Mouse (Mus musculus): ENCODE results near the gene Gpr183. TPM values are rescaled to one million over a fixed set of nuclear protein-coding genes. Genes with fewer than 3 reads are reported as not detected.

Gpr183 gene
- polyA plus RNA-seq (2015; fragmentation: Nextera tagmentation; extraction: Ambion mirVana) = 1.5 and 1.6 TPM in 2 replicates

DNA sequence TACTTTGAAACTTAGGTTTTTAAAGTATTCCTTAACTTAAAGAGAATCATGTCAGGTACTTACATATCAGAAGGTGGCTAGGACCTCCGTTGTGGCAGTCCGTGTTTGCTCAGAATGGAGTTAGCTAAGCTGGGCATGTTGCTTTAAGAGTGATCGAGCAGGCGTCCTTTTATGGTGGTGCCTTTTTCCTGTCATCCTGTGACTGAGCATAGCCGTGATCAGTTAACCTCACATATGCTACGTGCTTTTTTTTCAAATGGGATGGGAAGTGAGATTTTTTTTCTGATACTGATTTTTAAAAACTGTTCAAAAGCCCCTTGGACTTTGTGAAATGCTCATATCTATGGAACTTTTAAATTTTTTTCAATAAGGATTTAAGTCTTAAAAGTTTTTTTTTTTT is at the start of gene Gpr183:
Gene Gpr183, minus strand, starts transcription at position 206 of the 400 bp plus-strand sequence.
- Histone ChIP-seq H3K4me1 (replicated peaks) (peaks cover 11% of the 10 kb centered on the region), H3K27ac (replicated peaks) (no peak within 1 kb of the TSS), H3K27me3 (no peaks in the 10 kb centered on the region), H3K36me3 (no peaks in the 10 kb centered on the region), H3K4me3 (no peak within 1 kb of the TSS), H3K4me2 (no peak within 1 kb of the TSS), H3K9me3 (no peaks in the 10 kb centered on the region), H3K9ac (no peak within 1 kb of the TSS)
- no peak for ATAC-seq (ENCODE audit: low read depth)
- WGBS = 58% methylated on average over 6 of the region's 6 CpGs

DNA sequence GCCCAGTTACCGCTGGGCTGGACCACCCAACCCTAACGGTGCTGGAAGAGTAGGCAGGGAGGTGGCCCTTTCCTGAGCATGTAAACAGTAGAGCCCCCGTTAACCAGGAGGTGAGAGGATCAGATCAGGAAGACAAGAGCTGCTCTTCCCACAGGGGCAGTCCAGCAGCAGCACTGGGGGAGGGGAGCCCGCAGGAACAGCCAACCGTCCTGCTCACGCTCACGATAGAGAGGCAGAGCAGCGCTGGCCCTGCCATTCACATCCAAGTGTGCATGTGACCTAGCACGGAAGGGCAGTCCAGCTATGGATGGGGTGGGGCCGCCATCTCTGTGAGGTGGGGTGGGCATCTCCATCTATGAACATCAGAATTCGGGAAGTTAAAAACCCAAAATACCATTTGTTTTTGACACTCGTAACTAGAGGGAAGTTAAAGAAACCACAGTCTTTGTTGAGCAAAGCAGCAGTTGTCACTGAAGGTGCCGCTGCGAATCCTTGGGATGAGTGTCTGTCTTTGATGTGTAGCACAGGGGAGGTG is 48.5 kb upstream of the Gpr183 start:
- ATAC-seq (ENCODE audit: low read depth) = no peak
- H3K4me3 ChIP-seq = no peak overlapping the region
- 85% methylated on average over 14 of the region's 14 CpGs for WGBS
- H3K9ac ChIP-seq = no peak overlapping the region
- no peak overlapping the region for H3K4me2 ChIP-seq
- no peaks in the 10 kb centered on the region for H3K9me3 ChIP-seq
- peaks cover 42% of the 10 kb centered on the region for H3K36me3 ChIP-seq
- H3K27ac ChIP-seq (replicated peaks) = no peak overlapping the region
- H3K27me3 ChIP-seq = no peaks in the 10 kb centered on the region
- H3K4me1 ChIP-seq (replicated peaks) = no peaks in the 10 kb centered on the region

DNA sequence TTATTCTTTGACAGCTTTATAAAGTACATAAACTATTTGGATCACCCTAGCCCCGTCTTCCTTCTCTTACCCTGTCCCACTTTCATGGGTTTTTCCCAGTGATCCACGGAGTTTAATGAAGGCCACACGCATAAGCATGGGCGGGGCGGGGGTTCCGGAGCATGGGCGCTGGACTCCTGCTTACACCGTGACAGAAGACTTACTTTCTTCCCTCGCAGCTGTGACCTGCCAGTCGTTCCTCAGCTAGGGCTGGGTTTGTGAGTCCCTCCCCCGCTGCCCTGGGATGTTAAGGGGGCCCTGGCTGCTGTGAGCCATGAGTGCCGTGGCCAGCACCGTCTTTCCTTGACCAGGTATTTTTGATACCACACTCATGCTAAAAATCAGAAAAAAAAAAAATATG is 47.8 kb upstream of the Gpr183 start:
- H3K36me3 ChIP-seq = peaks cover 42% of the 10 kb centered on the region
- 82% methylated on average over 13 of the region's 13 CpGs for WGBS
- H3K4me3 ChIP-seq = no peak overlapping the region
- H3K9me3 ChIP-seq = no peaks in the 10 kb centered on the region
- H3K4me1 ChIP-seq (replicated peaks) = no peaks in the 10 kb centered on the region
- no peak for ATAC-seq (ENCODE audit: low read depth)
- H3K4me2 ChIP-seq = no peak overlapping the region
- no peaks in the 10 kb centered on the region for H3K27me3 ChIP-seq
- no peak overlapping the region for H3K9ac ChIP-seq
- H3K27ac ChIP-seq (replicated peaks) = no peak overlapping the region

DNA sequence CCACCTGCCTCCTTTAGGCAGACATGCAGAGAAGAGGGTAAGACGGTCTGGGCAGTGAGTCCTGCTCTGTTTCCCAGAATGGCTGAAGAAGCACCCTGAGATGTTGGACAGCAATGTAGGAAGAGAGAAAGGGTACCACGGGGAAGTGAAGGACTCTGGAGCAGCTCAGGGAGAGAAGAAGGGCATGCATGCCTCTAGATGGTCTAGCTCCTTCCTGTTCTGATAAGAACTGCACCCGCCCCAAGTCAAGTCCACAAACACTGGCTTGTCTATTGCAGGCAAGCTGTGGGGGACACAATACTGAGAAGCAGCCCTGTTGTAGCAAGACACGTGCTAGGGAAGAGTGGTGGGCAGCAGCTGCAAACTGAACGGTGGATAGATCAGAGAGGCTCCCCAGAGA is 47.2 kb upstream of the Gpr183 start:
- WGBS = 75% methylated on average over 5 of the region's 5 CpGs
- no peaks in the 10 kb centered on the region for H3K27me3 ChIP-seq
- H3K4me1 ChIP-seq (replicated peaks) = no peaks in the 10 kb centered on the region
- no peak for ATAC-seq (ENCODE audit: low read depth)
- no peak overlapping the region for H3K9ac ChIP-seq
- no peaks in the 10 kb centered on the region for H3K9me3 ChIP-seq
- peaks cover 42% of the 10 kb centered on the region for H3K36me3 ChIP-seq
- no peak overlapping the region for H3K4me3 ChIP-seq
- no peak overlapping the region for H3K27ac ChIP-seq (replicated peaks)
- H3K4me2 ChIP-seq = no peak overlapping the region

DNA sequence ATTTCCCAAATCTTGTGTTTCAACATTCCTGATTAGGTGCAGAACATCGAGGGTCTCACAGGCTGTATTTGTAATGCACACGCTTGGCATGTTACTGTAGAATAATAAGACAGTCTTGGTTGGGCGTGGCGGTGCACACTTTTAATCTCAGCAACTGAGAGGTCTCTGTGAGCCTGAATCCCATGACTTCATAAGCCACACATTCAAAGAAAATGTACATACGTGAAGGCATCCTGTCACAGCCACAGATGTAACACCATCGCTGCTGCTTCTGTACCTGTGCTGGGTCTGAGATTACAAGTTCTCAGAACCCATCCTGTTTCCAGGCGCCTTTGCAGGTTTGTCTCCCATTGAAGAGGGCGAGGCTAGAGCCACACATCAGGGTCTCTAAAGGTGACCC is 46.8 kb upstream of the Gpr183 start:
- H3K4me2 ChIP-seq = no peak overlapping the region
- H3K9ac ChIP-seq = no peak overlapping the region
- ATAC-seq (ENCODE audit: low read depth) = no peak
- no peaks in the 10 kb centered on the region for H3K4me1 ChIP-seq (replicated peaks)
- peaks cover 42% of the 10 kb centered on the region for H3K36me3 ChIP-seq
- H3K27ac ChIP-seq (replicated peaks) = no peak overlapping the region
- no peak overlapping the region for H3K4me3 ChIP-seq
- 97% methylated on average over 8 of the region's 8 CpGs for WGBS
- no peaks in the 10 kb centered on the region for H3K27me3 ChIP-seq
- no peaks in the 10 kb centered on the region for H3K9me3 ChIP-seq

DNA sequence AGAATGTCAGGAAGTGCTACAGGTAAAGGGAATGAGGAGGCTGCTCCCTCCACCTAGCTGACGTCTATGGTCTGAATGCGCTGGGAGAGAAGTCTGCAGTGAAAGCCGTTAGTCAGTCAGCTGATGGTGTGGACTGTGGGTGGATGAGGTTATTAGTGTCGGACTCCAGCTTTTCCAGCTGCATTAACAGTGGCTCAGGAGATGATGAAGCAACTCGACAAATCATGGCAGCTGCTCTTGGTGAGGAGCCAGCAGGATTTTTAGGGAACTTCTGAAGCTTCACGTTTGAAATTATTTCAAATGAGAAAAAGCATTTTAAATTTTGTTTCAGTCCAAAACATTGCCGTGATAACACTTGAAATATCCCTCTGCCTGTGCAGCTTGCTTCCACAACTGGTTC is 45.3 kb upstream of the Gpr183 start:
- 84% methylated on average over 7 of the region's 7 CpGs for WGBS
- Histone ChIP-seq H3K4me3 (no peak overlapping the region), H3K9ac (no peak overlapping the region), H3K27me3 (no peaks in the 10 kb centered on the region), H3K4me1 (replicated peaks) (no peaks in the 10 kb centered on the region), H3K27ac (replicated peaks) (no peak overlapping the region), H3K36me3 (peaks cover 37% of the 10 kb centered on the region), H3K4me2 (no peak overlapping the region), H3K9me3 (no peaks in the 10 kb centered on the region)
- no peak for ATAC-seq (ENCODE audit: low read depth)

DNA sequence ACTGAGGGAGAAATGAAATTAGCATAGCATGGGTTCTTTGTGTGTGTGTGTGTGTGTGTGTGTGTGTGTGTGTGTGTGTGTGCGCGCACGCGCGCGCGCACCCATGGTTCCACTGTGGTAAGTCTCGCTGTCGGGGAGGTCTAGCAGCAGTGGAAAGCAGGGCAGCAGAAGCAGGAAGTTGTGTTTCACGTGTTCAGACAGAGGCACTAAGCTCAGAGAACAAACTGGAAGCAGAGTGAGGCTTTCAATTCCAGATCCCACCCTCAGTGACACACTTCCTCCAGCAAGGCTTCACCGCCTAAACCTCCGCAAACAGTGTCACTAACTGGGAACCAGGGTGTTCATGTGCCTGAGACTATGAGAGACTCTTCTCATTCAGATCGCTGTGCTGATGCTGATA is 44.5 kb upstream of the Gpr183 start:
- Histone ChIP-seq H3K4me3 (no peak overlapping the region), H3K9me3 (no peaks in the 10 kb centered on the region), H3K9ac (no peak overlapping the region), H3K27me3 (no peaks in the 10 kb centered on the region), H3K4me2 (no peak overlapping the region), H3K36me3 (peaks cover 35% of the 10 kb centered on the region), H3K27ac (replicated peaks) (no peak overlapping the region), H3K4me1 (replicated peaks) (no peaks in the 10 kb centered on the region)
- WGBS = 93% methylated on average over 13 of the region's 13 CpGs
- no peak for ATAC-seq (ENCODE audit: low read depth)

DNA sequence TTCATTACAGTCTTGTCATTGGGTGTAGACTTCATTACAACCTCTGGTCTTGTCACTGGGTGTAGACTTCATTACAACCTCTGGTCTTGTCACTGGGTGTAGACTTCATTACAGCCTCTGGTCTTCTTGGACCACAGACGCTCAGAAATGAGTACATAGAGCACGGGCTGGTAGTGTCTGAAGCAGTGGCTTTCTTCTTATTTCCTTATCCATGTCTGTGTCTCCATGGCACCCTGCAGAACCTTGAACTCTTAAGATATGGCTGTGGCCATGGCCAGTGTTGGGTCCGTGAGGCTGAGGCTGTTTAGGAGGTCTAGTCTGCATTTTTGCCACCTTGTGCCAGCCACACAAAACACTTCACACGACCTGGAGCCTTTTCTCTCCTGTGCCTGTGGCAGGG is 43.3 kb upstream of the Gpr183 start:
- Histone ChIP-seq H3K36me3 (peaks cover 30% of the 10 kb centered on the region), H3K9ac (no peak overlapping the region), H3K4me2 (no peak overlapping the region), H3K27me3 (no peaks in the 10 kb centered on the region), H3K9me3 (no peaks in the 10 kb centered on the region), H3K4me1 (replicated peaks) (no peaks in the 10 kb centered on the region), H3K4me3 (no peak overlapping the region), H3K27ac (replicated peaks) (no peak overlapping the region)
- 91% methylated on average over 4 of the region's 4 CpGs for WGBS
- ATAC-seq (ENCODE audit: low read depth) = no peak

DNA sequence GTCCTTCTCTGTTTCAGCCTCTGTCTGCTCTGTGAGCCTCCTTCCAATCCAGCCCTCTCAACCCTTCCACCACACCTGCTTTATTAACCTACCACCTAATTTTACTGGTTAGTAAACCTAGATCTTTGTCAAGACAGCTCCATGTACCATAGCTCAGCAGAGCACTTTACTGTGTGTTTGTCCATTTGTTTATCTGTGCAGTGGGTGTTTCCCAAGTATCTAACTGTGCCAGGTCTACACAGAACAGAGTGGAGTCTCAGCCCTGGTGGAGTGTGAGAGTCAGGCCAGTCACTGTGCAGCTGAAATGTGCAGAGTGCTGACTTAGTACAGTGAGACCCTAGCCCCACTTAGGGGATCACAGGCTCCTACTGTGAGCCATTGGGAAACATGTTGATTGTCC is 38.8 kb upstream of the Gpr183 start:
- Histone ChIP-seq H3K36me3 (peaks cover under 1% of the 10 kb centered on the region; the same call in 1 of the 2 replicates), H3K4me2 (no peak overlapping the region), H3K4me3 (no peak overlapping the region), H3K4me1 (replicated peaks) (no peaks in the 10 kb centered on the region), H3K9ac (no peak overlapping the region), H3K27me3 (no peaks in the 10 kb centered on the region), H3K27ac (replicated peaks) (no peak overlapping the region), H3K9me3 (no peaks in the 10 kb centered on the region)
- no peak for ATAC-seq (ENCODE audit: low read depth)

DNA sequence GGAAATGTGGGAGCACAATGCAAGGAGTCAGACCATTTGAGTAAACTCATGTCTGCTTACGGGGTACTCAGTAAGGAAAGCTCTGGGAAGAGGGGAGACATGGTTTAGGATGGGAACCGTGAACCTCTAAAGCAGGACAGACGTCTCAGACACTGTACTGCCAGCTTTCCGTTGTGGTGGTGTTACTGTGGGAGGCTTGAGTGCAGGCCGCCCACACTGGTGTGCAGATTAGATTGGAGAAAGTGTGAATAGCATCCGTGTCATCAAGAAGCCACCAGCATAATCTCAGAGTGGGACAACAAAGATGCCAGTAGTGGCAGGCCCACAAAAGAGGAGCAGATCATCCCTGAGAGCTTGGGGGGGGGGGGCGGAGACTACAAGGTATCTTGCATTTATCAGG is 37.2 kb upstream of the Gpr183 start:
- Histone ChIP-seq H3K9me3 (no peaks in the 10 kb centered on the region), H3K4me1 (replicated peaks) (no peaks in the 10 kb centered on the region), H3K4me3 (no peak overlapping the region), H3K27ac (replicated peaks) (no peak overlapping the region), H3K27me3 (no peaks in the 10 kb centered on the region), H3K4me2 (no peak overlapping the region), H3K9ac (no peak overlapping the region), H3K36me3 (no peaks in the 10 kb centered on the region)
- ATAC-seq (ENCODE audit: low read depth) = no peak
- WGBS = 95% methylated on average over 7 of the region's 7 CpGs

DNA sequence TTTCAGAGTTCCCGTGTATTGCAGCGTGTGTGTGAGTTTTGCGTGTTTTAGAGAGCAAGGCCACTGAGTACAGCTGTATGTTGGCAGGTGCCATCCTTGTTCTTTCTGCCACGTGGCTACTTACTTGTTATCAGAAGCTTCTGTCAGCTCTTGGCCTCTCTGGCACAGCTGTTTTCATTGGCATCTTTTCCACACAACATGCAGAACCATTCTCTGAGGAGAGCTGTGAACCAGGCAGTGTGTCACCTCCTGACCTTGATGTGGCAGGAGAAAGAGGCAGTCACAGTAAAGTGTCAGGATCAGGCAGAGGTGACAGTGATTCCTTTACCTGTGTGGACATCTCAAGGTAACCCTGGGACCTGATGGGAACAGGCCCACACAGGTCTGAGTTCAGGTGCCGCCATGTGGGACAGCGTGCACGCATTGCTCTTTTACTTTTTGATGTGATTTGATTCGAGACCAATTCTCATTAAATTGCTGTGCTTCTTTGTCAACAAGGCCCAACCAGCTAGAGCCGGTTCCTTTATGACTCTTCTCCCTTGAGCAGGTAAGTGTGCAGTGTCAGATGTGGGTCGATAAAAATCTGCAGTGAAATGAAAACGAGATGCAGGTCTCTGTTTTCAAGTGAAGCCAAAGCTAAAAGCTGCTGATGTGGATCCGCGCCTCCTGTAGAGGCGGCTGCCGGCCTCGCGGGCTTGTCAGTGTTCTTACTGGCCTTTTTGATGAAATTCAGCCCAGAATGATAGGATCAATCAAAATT is 35.5 kb upstream of the Gpr183 start:
- H3K4me1 ChIP-seq (replicated peaks) = no peaks in the 10 kb centered on the region
- no peak overlapping the region for H3K4me3 ChIP-seq
- no peak for ATAC-seq (ENCODE audit: low read depth)
- H3K27me3 ChIP-seq = no peaks in the 10 kb centered on the region
- no peak overlapping the region for H3K9ac ChIP-seq
- 92% methylated on average over 17 of the region's 17 CpGs for WGBS
- H3K9me3 ChIP-seq = no peaks in the 10 kb centered on the region
- H3K27ac ChIP-seq (replicated peaks) = no peak overlapping the region
- no peak overlapping the region for H3K4me2 ChIP-seq
- H3K36me3 ChIP-seq = peaks cover 12% of the 10 kb centered on the region; the same call in 1 of the 2 replicates

DNA sequence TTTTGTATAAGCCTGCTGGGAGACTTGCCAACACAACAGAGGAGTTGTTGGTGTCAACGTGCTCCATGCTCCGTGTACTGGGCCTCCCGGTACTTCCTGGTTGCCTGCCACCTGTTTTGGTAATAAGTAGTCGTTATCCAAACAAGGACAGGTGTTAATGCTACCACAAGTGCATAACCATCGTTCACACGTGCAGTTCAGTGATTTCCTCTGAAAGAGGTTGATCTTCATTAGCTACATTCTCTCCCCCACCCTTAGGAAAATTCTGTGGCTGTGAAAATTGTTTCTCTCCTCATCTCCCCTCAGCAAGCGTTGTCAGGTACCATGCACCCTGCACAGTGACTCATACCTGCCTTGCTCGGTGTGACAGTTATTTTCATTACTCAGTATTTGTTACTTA is 34.5 kb upstream of the Gpr183 start:
- Histone ChIP-seq H3K4me3 (no peak overlapping the region), H3K27ac (replicated peaks) (no peak overlapping the region), H3K36me3 (peaks cover 23% of the 10 kb centered on the region), H3K9me3 (no peaks in the 10 kb centered on the region), H3K27me3 (no peaks in the 10 kb centered on the region), H3K9ac (no peak overlapping the region), H3K4me1 (replicated peaks) (no peaks in the 10 kb centered on the region), H3K4me2 (no peak overlapping the region)
- 91% methylated on average over 8 of the region's 8 CpGs for WGBS
- ATAC-seq (ENCODE audit: low read depth) = no peak

DNA sequence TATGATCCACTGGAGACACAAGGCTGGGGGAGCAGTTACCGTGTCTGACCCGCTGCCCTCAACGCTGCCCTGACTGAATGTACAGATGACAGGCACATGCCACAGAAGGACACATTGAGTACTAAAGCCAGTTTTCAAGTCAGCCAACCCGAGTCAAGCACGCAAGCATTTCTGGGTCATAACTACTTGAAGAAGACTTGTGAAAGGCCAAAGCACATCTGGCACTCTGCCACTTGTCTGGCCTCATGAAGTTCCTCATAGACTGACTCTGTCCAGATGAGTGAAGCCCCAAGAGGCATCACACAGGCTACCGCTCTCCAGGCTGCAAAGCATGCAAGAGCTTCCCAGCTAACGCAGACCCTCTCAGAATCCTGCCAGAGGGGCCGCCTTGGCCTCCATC is 31.8 kb upstream of the Gpr183 start:
- 89% methylated on average over 8 of the region's 8 CpGs for WGBS
- ATAC-seq (ENCODE audit: low read depth) = no peak
- no peak overlapping the region for H3K4me3 ChIP-seq

More for the DNA sequence above, 31.8 kb upstream of the Gpr183 start:
- Histone ChIP-seq H3K4me2 (no peak overlapping the region), H3K36me3 (peaks cover 28% of the 10 kb centered on the region), H3K27me3 (no peaks in the 10 kb centered on the region), H3K27ac (replicated peaks) (no peak overlapping the region), H3K9me3 (no peaks in the 10 kb centered on the region), H3K9ac (no peak overlapping the region), H3K4me1 (replicated peaks) (no peaks in the 10 kb centered on the region)
